Mouse (Mus musculus): Measurements from ENCODE around the gene Upp2. TPM values are rescaled to one million over a fixed set of nuclear protein-coding genes. Genes with fewer than 3 reads are reported as not detected.

Upp2 gene
- 1.9 TPM for polyA plus RNA-seq (2014; fragmentation: Illumina TruSeq; extraction: RNeasy Lipid Tissue Mini Kit (QIAGEN cat#74804))

GRCm38 (mm10) chr2:58567066-58567810 is at the start of gene Upp2, which contains the start of gene Acvr1:
Upp2 (plus strand) TSS chr2:58567298.
Acvr1 (minus strand) TSS chr2:58567157.

Other genes with a start within 250 kb of the Upp2 start
- gene Acvr1c, start 209.4 kb upstream of the Upp2 start, polyA plus RNA-seq (2014; fragmentation: Illumina TruSeq; extraction: RNeasy Lipid Tissue Mini Kit (QIAGEN cat#74804)) = 4.5 TPM
- not detected for gene Gm17409, start 97.2 kb upstream of the Upp2 start, polyA plus RNA-seq (2014; fragmentation: Illumina TruSeq; extraction: RNeasy Lipid Tissue Mini Kit (QIAGEN cat#74804))
- gene Acvr1, start 141 bp upstream of the Upp2 start, polyA plus RNA-seq (2014; fragmentation: Illumina TruSeq; extraction: RNeasy Lipid Tissue Mini Kit (QIAGEN cat#74804)) = 52.5 TPM

Data from ovary, adult 10 weeks (tissue).